Mouse (Mus musculus): ENCODE data around the gene Gabrb3. TPM values are rescaled to one million over a fixed set of nuclear protein-coding genes. Genes with fewer than 3 reads are reported as not detected.
A peak's percentile ranks its signal among the peaks of the same experiment; 100 is the strongest.

Gene Gabrb3
- polyA plus RNA-seq, 1 experiment from 2014 or later = 11.9 TPM

DNA sequence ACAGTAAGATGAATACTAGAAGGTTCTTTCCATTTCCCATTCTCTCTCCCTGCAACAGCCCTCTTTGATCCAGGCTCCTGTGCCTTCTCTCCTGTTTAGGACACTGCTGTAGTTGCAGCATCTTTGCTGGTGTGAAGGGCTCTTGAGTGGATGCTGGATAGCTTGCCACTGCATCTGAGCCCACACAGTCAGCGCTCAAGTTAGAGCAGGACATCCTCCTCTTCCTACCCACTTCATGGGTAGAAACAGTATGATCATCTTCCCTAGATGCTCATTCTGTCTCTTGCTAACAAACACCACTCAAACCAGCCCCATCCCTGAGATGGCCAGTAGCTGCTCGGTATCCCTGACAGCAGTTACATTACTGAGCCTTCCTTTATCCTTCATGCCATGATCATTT lies 227.9 kb downstream of the Gabrb3 start:
- Histone ChIP-seq H3K27me3 (no peaks in the 10 kb centered on the region), H3K36me3 (replicated peaks) (no peaks in the 10 kb centered on the region), H3K27ac (no peak overlapping the region), H3K4me1 (no peaks in the 10 kb centered on the region), H3K4me3 (replicated peaks) (no peak overlapping the region), H3K9me3 (no peaks in the 10 kb centered on the region), H3K4me2 (no peak overlapping the region), H3K9ac (no peak overlapping the region)
- ATAC-seq (ENCODE audit: low FRiP score) = no peak
- 90% methylated on average over 2 of the region's 2 CpGs for WGBS

DNA sequence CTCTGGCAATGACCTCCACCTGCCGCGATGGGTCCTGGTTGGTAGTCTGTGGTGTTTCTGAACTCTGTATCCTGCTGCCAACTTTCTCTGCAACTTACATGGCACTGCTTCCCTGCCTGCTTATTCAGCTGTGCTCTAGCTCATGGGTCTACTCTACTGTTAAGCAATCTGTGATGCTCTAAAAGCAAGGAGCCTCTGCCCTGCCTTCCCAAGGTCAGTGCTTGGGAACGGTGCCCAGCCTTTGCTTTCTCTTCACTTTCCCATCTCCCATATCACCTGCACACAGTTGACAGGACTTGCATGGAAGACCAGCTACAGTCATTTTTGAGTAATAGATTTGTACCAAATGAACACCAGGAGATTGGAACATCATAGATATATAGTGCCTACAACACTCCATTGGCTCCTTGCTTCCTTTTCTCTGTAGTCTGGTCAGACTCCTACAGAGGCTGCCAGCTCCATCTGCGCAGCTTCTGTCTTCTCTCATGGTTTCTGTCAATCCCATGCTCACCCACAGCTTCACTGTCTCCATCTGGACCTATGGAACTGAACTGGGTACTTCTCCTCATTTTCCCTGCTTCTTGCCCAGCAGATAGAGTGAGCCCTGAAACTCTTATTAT lies 228.8 kb downstream of the Gabrb3 start:
- H3K9me3 ChIP-seq = no peaks in the 10 kb centered on the region
- no peak overlapping the region for H3K9ac ChIP-seq
- no peak overlapping the region for H3K4me3 ChIP-seq (replicated peaks)
- no peaks in the 10 kb centered on the region for H3K36me3 ChIP-seq (replicated peaks)
- ATAC-seq (ENCODE audit: low FRiP score) = no peak
- H3K4me2 ChIP-seq = no peak overlapping the region
- H3K27me3 ChIP-seq = no peaks in the 10 kb centered on the region
- WGBS = 93% methylated on average over 4 of the region's 4 CpGs
- no peak overlapping the region for H3K27ac ChIP-seq
- H3K4me1 ChIP-seq = no peaks in the 10 kb centered on the region

DNA sequence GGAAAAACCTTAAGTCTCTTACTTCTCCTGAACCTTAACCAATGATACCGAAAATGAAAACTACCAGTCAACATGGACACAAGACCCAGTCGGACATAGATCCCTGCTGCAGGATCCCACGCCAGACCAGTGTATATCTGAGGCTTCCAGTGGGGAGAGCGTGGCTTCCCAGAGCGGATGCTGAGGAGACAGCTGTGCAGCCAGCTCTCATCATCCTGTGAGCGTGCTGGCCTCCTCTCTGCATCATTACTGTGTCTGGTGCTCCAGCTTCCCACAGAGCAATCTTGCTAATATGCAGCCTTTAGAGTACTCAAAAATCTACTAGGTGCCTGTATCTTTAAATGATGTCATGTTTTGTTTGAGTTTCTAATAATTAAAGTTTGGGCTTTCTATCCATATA lies 257.9 kb downstream of the Gabrb3 start:
- ATAC-seq (ENCODE audit: low FRiP score) = no peak
- no peaks in the 10 kb centered on the region for H3K9me3 ChIP-seq
- H3K36me3 ChIP-seq (replicated peaks) = no peaks in the 10 kb centered on the region
- no peak overlapping the region for H3K4me2 ChIP-seq
- no peak overlapping the region for H3K9ac ChIP-seq
- no peaks in the 10 kb centered on the region for H3K27me3 ChIP-seq
- H3K4me3 ChIP-seq (replicated peaks) = no peak overlapping the region
- H3K27ac ChIP-seq = no peak overlapping the region
- WGBS = 87% methylated on average over 6 of the region's 6 CpGs
- no peaks in the 10 kb centered on the region for H3K4me1 ChIP-seq

DNA sequence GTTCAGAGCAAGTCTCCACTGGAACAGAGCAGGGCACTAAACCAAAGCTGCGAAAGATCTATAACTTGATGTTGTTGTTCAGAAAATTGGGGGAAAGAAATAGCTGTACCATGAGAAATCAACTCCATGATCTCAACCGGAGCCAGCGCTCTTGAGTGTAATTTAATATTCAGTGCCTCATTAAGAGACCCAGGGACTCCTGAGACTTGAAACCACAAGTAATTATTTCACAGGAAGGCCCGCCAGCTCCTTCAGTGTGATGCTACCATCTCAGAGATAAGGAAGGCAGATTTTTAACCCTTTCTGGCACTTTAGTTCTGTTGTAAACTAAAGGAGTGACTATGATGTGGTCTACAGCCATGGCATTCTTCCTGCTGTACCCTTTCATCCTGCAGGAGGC lies 270.3 kb downstream of the Gabrb3 start:
- Histone ChIP-seq H3K27ac (no peak overlapping the region), H3K9ac (no peak overlapping the region), H3K27me3 (no peaks in the 10 kb centered on the region), H3K9me3 (no peaks in the 10 kb centered on the region), H3K36me3 (replicated peaks) (no peaks in the 10 kb centered on the region), H3K4me1 (no peaks in the 10 kb centered on the region), H3K4me2 (no peak overlapping the region), H3K4me3 (replicated peaks) (no peak overlapping the region)
- 73% methylated on average over 4 of the region's 4 CpGs for WGBS
- no peak for ATAC-seq (ENCODE audit: low FRiP score)

DNA sequence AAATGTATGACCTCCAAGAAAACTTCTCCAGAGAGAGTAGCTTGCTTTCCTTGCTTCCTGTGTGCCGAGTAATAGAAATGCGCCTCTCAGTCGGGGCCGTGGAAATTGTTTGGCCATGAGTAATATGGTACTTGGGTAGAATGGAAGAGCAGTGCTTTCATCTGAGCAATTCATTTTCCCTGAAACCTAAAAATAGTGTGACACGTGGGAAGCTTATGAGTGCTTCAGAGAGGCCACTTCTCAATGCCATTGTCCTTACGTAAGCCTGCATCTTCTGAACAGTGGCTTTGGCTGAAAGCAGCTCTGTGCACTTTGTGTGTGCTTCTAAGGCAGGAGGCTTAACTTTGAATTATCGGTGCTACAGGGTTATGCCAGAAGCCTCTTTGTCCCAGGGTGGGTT lies 280.9 kb downstream of the Gabrb3 start:
- Histone ChIP-seq H3K27me3 (no peaks in the 10 kb centered on the region), H3K4me2 (no peak overlapping the region), H3K4me3 (replicated peaks) (no peak overlapping the region), H3K36me3 (replicated peaks) (no peaks in the 10 kb centered on the region), H3K9ac (no peak overlapping the region), H3K4me1 (no peaks in the 10 kb centered on the region), H3K9me3 (no peaks in the 10 kb centered on the region), H3K27ac (no peak overlapping the region)
- 64% methylated on average over 7 of the region's 7 CpGs for WGBS
- ATAC-seq (ENCODE audit: low FRiP score) = no peak

DNA sequence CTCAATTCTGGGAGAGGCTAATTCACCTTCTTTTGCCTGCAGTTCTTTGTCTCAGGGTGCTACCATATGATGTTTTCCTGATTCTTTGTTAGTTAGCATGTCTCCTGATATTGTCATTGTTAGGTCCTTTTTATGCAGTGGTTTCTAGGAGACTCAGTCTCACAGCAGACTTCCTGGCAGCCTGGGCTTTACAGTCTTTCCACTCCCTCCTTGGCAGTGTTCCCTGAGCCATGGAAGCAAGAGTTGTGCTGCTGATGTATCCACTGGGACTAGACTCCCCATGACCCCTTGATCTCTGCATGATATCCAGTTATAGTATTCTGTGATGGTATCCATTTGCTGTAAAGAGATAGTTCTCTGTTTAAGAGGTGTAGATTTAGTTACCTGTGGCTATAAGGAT lies 281.6 kb downstream of the Gabrb3 start:
- H3K27me3 ChIP-seq = no peaks in the 10 kb centered on the region
- no peak overlapping the region for H3K9ac ChIP-seq
- no peaks in the 10 kb centered on the region for H3K4me1 ChIP-seq
- H3K9me3 ChIP-seq = no peaks in the 10 kb centered on the region
- H3K36me3 ChIP-seq (replicated peaks) = no peaks in the 10 kb centered on the region
- no peak overlapping the region for H3K4me2 ChIP-seq
- no peak overlapping the region for H3K4me3 ChIP-seq (replicated peaks)
- ATAC-seq (ENCODE audit: low FRiP score) = no peak
- no peak overlapping the region for H3K27ac ChIP-seq

DNA sequence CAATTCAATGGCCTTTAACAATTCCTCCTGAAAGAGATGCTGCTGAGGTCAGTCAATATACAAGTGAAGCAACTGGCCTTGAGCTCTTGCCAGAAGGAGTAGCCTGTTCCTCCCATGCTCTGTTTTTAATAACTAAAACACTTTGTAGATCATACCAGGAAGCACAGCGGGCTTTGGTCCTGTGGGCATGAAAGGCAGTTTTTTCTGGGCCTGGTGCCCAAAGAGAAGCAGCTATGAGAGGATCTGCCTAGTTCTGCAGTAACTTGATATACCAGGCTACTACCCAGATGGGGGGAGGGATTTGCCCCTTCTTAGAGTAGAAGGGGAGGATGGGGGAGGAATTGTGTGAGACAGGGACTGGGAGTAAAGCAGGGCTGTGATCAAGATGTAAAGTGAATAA lies 284.1 kb downstream of the Gabrb3 start:
- Histone ChIP-seq H3K4me2 (no peak overlapping the region), H3K36me3 (replicated peaks) (no peaks in the 10 kb centered on the region), H3K27me3 (no peaks in the 10 kb centered on the region), H3K4me3 (replicated peaks) (no peak overlapping the region), H3K9ac (no peak overlapping the region), H3K27ac (no peak overlapping the region), H3K4me1 (no peaks in the 10 kb centered on the region), H3K9me3 (no peaks in the 10 kb centered on the region)
- no peak for ATAC-seq (ENCODE audit: low FRiP score)
- 74% methylated on average over 1 of the region's 1 CpGs for WGBS

DNA sequence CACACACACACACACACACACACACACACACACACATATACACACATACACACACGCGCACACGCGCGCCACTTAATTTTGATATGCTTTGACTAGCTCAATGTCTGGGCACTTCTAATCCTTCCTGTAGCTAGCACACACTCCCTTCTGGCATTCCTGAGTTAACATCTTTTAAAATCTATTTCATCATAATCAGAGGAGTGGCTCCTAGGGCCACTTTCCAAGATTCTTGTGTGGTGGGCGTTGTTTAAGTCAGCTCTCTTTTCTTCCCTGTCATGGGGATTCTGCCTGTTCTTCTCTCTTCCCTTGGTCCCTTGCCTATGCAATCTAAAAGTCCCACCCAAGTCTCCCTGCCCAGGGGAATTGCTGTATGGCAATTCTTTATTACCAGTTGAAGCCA lies 286.6 kb downstream of the Gabrb3 start:
- Histone ChIP-seq H3K4me2 (no peak overlapping the region), H3K4me1 (no peaks in the 10 kb centered on the region), H3K27me3 (no peaks in the 10 kb centered on the region), H3K27ac (no peak overlapping the region), H3K36me3 (replicated peaks) (no peaks in the 10 kb centered on the region), H3K9me3 (no peaks in the 10 kb centered on the region), H3K4me3 (replicated peaks) (no peak overlapping the region), H3K9ac (no peak overlapping the region)
- WGBS = 93% methylated on average over 6 of the region's 6 CpGs
- ATAC-seq (ENCODE audit: low FRiP score) = no peak

DNA sequence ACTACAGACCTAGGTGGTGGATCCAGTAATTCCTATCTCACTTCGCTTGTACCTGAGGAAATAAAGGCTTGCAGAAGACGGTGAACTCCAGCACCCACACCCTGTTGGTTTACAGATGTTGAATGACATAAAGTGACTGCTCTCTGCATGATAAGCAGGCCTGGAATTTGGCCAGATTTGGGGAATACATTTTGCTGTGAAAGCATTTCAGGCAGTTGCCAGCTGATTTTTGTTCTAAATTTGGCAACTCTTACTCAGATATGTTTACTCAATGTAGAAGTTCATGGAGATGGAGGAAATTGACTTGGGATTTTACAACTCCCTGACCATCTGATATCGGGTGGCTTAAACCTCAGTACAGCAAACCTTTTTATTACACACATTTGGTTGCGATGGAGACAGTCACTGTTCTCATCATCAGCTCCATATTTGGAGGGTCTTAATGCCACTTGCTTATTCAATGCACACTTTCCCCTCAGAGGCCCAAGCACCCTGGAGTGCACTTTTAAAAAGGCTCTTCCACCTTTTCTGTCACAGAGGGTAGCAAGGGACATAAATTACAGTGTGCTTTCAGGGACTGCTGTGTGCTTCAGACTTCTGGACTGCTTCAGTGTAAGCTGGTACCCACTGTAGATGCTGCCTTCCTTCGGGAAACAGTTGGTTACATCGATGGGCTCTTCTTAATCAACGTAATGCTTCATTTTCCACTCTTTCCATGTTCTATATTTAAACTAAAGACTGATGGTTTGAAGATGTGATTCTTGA lies 287.7 kb downstream of the Gabrb3 start:
- no peak overlapping the region for H3K4me2 ChIP-seq
- 79% methylated on average over 7 of the region's 7 CpGs for WGBS
- H3K4me1 ChIP-seq = no peaks in the 10 kb centered on the region
- H3K4me3 ChIP-seq (replicated peaks) = no peak overlapping the region
- no peaks in the 10 kb centered on the region for H3K9me3 ChIP-seq
- H3K9ac ChIP-seq = no peak overlapping the region
- ATAC-seq (ENCODE audit: low FRiP score) = no peak
- H3K27ac ChIP-seq = no peak overlapping the region
- H3K27me3 ChIP-seq = no peaks in the 10 kb centered on the region
- H3K36me3 ChIP-seq (replicated peaks) = no peaks in the 10 kb centered on the region

DNA sequence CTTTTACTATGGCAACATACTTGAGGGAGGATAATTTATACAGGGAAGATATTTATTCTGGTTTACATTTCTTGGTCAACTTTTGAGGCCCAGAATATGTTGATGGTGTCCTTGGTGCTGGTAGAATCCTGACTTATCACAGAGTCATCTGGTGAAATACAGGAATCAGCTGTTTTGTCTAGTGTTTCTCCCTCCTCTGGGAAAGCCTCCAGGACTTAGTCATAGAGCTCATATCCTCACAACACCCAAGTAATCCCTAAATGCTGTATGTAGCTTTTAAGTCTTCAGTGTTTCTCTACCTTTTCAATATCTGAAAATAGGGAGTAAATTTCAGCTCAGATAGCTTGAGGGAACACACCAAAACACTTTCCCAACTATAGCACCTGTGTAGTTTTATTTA lies 292.2 kb downstream of the Gabrb3 start:
- Histone ChIP-seq H3K9ac (no peak overlapping the region), H3K27ac (no peak overlapping the region), H3K4me3 (replicated peaks) (no peak overlapping the region), H3K4me1 (no peaks in the 10 kb centered on the region), H3K36me3 (replicated peaks) (no peaks in the 10 kb centered on the region), H3K9me3 (no peaks in the 10 kb centered on the region), H3K27me3 (no peaks in the 10 kb centered on the region), H3K4me2 (no peak overlapping the region)
- ATAC-seq (ENCODE audit: low FRiP score) = no peak

DNA sequence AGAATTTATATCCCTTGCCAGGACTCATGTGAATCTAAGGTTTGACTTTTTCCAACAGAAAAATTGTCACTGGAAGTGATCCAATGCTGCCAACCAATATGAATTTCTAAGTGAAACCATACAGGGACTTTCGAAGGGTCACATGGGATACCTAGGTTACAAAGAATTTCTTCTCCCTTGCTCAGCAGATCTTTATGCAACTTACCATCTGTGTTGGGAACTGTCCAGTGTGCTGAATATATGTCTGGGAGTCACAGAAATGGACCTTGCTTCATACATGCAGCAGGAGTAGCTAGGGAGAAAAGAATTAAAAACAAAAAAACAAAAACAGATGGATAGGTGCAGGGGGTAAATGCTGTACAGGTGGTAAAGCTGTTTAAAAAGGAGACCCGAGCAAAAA lies 327.3 kb downstream of the Gabrb3 start:
- H3K36me3 ChIP-seq (replicated peaks) = no peaks in the 10 kb centered on the region
- no peak overlapping the region for H3K27ac ChIP-seq
- no peak overlapping the region for H3K4me2 ChIP-seq
- H3K4me1 ChIP-seq = no peaks in the 10 kb centered on the region
- H3K9ac ChIP-seq = no peak overlapping the region
- H3K27me3 ChIP-seq = no peaks in the 10 kb centered on the region
- no peaks in the 10 kb centered on the region for H3K9me3 ChIP-seq
- 88% methylated on average over 2 of the region's 2 CpGs for WGBS
- no peak for ATAC-seq (ENCODE audit: low FRiP score)
- no peak overlapping the region for H3K4me3 ChIP-seq (replicated peaks)

DNA sequence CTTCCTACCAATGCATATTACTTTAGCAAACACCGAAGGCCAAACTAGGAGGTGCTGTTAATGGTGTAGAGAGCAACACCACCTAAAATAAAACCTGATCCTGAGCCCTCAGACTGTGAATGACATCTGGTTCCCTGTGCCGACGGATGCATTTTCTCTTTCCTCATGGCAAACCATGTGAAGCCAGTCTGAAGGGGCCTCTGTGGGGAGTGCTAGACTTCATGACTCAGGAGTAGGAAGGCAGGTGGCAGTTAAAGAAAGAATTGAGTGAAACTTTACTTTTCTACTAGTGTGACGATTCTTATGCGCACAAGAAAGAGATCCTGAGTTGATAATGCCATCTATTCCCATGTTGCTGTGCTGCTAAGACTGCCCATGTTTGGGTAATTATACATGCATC lies 341.0 kb downstream of the Gabrb3 start:
- H3K27ac ChIP-seq = no peak overlapping the region
- H3K36me3 ChIP-seq (replicated peaks) = no peaks in the 10 kb centered on the region
- H3K4me2 ChIP-seq = no peak overlapping the region
- H3K9ac ChIP-seq = no peak overlapping the region
- H3K4me1 ChIP-seq = no peaks in the 10 kb centered on the region
- H3K9me3 ChIP-seq = no peaks in the 10 kb centered on the region
- H3K27me3 ChIP-seq = no peaks in the 10 kb centered on the region
- ATAC-seq (ENCODE audit: low FRiP score) = no peak
- H3K4me3 ChIP-seq (replicated peaks) = no peak overlapping the region
- 91% methylated on average over 5 of the region's 5 CpGs for WGBS

DNA sequence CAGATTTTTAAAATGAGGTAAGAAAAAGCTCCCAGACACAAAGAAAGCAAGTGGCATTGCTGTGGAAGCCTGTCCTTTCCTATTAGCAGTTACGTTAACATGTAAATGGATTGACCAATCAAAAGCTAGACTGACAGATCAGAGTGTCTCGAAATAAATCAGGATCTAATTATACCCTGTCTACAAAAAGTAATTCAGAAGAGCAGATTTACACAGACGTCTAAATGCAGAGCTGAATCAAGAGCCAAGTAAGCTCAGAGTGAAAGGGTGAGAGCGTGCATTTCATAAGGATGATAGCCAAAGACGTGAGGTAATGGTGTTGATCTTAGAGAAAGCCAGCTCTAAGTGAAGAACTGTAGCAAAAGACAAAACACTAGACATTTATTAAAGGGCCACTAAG lies 359.3 kb downstream of the Gabrb3 start:
- no peaks in the 10 kb centered on the region for H3K4me1 ChIP-seq
- H3K4me2 ChIP-seq = no peak overlapping the region
- ATAC-seq (ENCODE audit: low FRiP score) = peak; percentile 30; the same call in 1 of the 2 replicates
- no peaks in the 10 kb centered on the region for H3K9me3 ChIP-seq
- 39% methylated on average over 5 of the region's 5 CpGs for WGBS
- no peak overlapping the region for H3K9ac ChIP-seq
- H3K27ac ChIP-seq = no peak overlapping the region
- no peak overlapping the region for H3K4me3 ChIP-seq (replicated peaks)
- no peaks in the 10 kb centered on the region for H3K36me3 ChIP-seq (replicated peaks)
- no peaks in the 10 kb centered on the region for H3K27me3 ChIP-seq

All from forebrain, embryonic 12.5 days (tissue).